In the genomic region with DNA sequence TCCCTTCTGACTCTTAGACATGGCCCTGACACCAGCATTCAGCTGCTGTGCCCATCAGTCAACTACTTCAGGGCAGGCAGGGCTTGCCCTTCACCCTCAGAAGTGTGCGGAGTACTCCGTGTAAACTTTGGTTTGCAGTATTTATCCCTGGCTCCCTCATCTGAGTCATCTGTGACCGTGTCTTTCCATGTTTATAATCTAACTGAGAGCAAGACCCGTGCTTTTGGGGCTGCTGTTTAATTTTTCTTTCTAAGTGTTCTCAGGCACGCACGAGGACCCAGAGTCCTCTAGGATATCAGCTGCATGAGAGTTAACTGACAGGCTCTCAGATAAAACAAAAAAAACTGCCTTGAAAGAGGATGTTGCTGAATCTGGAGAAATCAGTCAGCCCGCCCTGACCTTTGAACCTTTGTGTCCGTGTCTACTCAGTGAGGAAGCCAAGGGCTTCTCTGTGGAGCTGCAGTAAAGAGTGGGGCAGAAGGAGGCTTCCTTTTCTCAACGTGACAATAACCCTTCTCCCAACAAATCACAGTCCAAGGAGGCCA, we compare ENCODE assay signal across 10 mouse cellular contexts. TPM values are rescaled to one million over a fixed set of nuclear protein-coding genes. Genes with fewer than 3 reads are reported as not detected.
A peak's percentile ranks its signal among the peaks of the same experiment; 100 is the strongest.
DNase-seq lines count a peak whose midpoint lies in the region; ATAC-seq and TF ChIP-seq lines count a peak whose summit lies in the region.
"Had no signal": no experiment of that assay in that cellular context is flagged by ENCODE, and none has a peak within 500 bp of the region (broad histone marks: within the 10 kb centered on the region; RNA-seq: fewer than 3 reads in every experiment).

No protein-coding gene starts in this region.

- no peak for TF ChIP-seq POLR2A in cerebellum, adult 2 months (IDR thresholded peaks at IDR 0.05; ENCODE audit: borderline replicate concordance, insufficient read depth, low read length)

- peak overlapping the region; percentile 30 for H3K27ac ChIP-seq in stomach, embryonic 16.5 days (ENCODE audit: low read length)
- no peak overlapping the region for H3K27ac ChIP-seq in cerebellum, adult 2 months (ENCODE audit: insufficient read depth, low read length)
- H3K27ac ChIP-seq in midbrain, postnatal 0 days (ENCODE audit: low read depth, low read length): no peak overlapping the region
- H3K27ac ChIP-seq: midbrain, embryonic 15.5 days had no signal

- WGBS in stomach, embryonic 16.5 days: 10% methylated on average over 9 of the region's 9 CpGs
- 62% methylated on average over 9 of the region's 9 CpGs for WGBS in cerebellum, adult 2 months
- WGBS in midbrain, postnatal 0 days: 62% methylated on average over 9 of the region's 9 CpGs

- no peak for TF ChIP-seq CTCF in cerebellum, adult 2 months (IDR thresholded peaks at IDR 0.05; ENCODE audit: borderline replicate concordance, insufficient read depth, low read depth, low read length)
- TF ChIP-seq CTCF in midbrain, postnatal 0 days (IDR thresholded peaks at IDR 0.05): no peak

- peaks cover 4% of the 10 kb centered on the region; the same call in 1 of the 2 replicates for H3K36me3 ChIP-seq in stomach, embryonic 16.5 days (ENCODE audit: control insufficient read depth, insufficient read depth, low read length)
- H3K36me3 ChIP-seq in midbrain, postnatal 0 days (ENCODE audit: insufficient read depth, low read length): no peaks in the 10 kb centered on the region
- H3K36me3 ChIP-seq: midbrain, embryonic 15.5 days had no signal

- H3K9ac ChIP-seq in stomach, embryonic 16.5 days (ENCODE audit: low read length): no peak overlapping the region
- H3K9ac ChIP-seq in midbrain, postnatal 0 days (replicated peaks; ENCODE audit: low read length, poor library complexity, severe bottlenecking): no peak overlapping the region
- H3K9ac ChIP-seq: midbrain, embryonic 15.5 days had no signal

- H3K4me2 ChIP-seq in stomach, embryonic 16.5 days (ENCODE audit: low read depth, low read length): peak overlapping the region; percentile 4; the same call in 1 of the 2 replicates
- no peak overlapping the region for H3K4me2 ChIP-seq in midbrain, postnatal 0 days (ENCODE audit: low read depth, low read length, poor library complexity, severe bottlenecking)
- H3K4me2 ChIP-seq: midbrain, embryonic 15.5 days had no signal

- no peaks in the 10 kb centered on the region for H3K27me3 ChIP-seq in stomach, embryonic 16.5 days (ENCODE audit: control insufficient read depth, insufficient read depth, low read length)
- no peaks in the 10 kb centered on the region for H3K27me3 ChIP-seq in cerebellum, adult 2 months (ENCODE audit: control insufficient read depth, insufficient read depth, low read length)
- no peaks in the 10 kb centered on the region for H3K27me3 ChIP-seq in midbrain, postnatal 0 days (ENCODE audit: insufficient read depth, low read length)
- H3K27me3 ChIP-seq: midbrain, embryonic 15.5 days; Patski had no signal

- no peaks in the 10 kb centered on the region for H3K9me3 ChIP-seq in stomach, embryonic 16.5 days (replicated peaks; ENCODE audit: control insufficient read depth, low read length)
- H3K9me3 ChIP-seq in midbrain, postnatal 0 days (ENCODE audit: low read length): no peaks in the 10 kb centered on the region
- H3K9me3 ChIP-seq: midbrain, embryonic 15.5 days had no signal

- no peak overlapping the region for H3K4me3 ChIP-seq in stomach, embryonic 16.5 days (replicated peaks; ENCODE audit: low read length)
- H3K4me3 ChIP-seq in cerebellum, adult 2 months (replicated peaks; ENCODE audit: insufficient read depth, low read depth, low read length): no peak overlapping the region
- no peak overlapping the region for H3K4me3 ChIP-seq in midbrain, postnatal 0 days (ENCODE audit: low read depth, low read length)
- H3K4me3 ChIP-seq: midbrain, embryonic 15.5 days had no signal

- peaks cover 46% of the 10 kb centered on the region for H3K4me1 ChIP-seq in stomach, embryonic 16.5 days (ENCODE audit: control insufficient read depth, insufficient read depth, low read length)
- no peaks in the 10 kb centered on the region for H3K4me1 ChIP-seq in cerebellum, adult 2 months (ENCODE audit: control insufficient read depth, insufficient read depth, low read length)
- H3K4me1 ChIP-seq in midbrain, postnatal 0 days (ENCODE audit: insufficient read depth, low read length): no peaks in the 10 kb centered on the region
- H3K4me1 ChIP-seq: midbrain, embryonic 15.5 days had no signal

- ATAC-seq in stomach, embryonic 16.5 days (ENCODE audit: insufficient read depth, low FRiP score): peak; percentile 48; the same call in 1 of the 2 replicates
- ATAC-seq in midbrain, postnatal 0 days (ENCODE audit: low FRiP score): no peak
- ATAC-seq: midbrain, embryonic 15.5 days; Patski had no signal

- peak; percentile 13 for DNase-seq in ovary, postnatal 36 days (ENCODE audit: low spot score)
- no peak for DNase-seq in ovary, postnatal 14 days (ENCODE audit: low spot score)
- DNase-seq in heart, adult 9 months (ENCODE audit: low spot score in 2 of 2): peak; percentile 19 to 40
- peak; percentile 42 to 63 for DNase-seq in kidney, postnatal 4 days
- no peak for DNase-seq in natural killer cell, adult 2 months (ENCODE audit: low spot score in 2 of 2)
- DNase-seq in cerebellum, adult 2 months: no peak
- DNase-seq in midbrain, postnatal 0 days (ENCODE audit: low spot score): no peak

RNA-seq across cellular contexts. Expression of a gene that starts 7.7 kb away (rescaled TPM):
- 76.6 and 79.4 TPM in 2 replicates for polyA plus RNA-seq in stomach, embryonic 16.5 days (2015; fragmentation: Nextera tagmentation; extraction: Ambion mirVana)
- polyA plus RNA-seq in cerebellum, adult 2 months (2012; rRNA removed): 48.5 and 53.6 TPM in 2 replicates
- total RNA-seq in midbrain, postnatal 0 days (2014; rRNA removed): 17.9 and 19.1 TPM in 2 replicates
- 28.7 and 28.8 TPM in 2 replicates for polyA plus RNA-seq in midbrain, postnatal 0 days (2015; fragmentation: Nextera tagmentation; extraction: Ambion mirVana)

Comparison
In these comparisons a context has a peak if more than half of its experiments do, and no peak if none do; other contexts are left out.
1. DNase-seq: peak in ovary, postnatal 36 days (single experiment), heart, adult 9 months (2 of 2) and kidney, postnatal 4 days (2 of 2); none in ovary, postnatal 14 days (single experiment), natural killer cell, adult 2 months (0 of 2), cerebellum, adult 2 months (0 of 2) and midbrain, postnatal 0 days (single experiment).